Mouse (Mus musculus): Measurements from ENCODE around the gene Gpat2.

Gene Gpat2

DNA sequence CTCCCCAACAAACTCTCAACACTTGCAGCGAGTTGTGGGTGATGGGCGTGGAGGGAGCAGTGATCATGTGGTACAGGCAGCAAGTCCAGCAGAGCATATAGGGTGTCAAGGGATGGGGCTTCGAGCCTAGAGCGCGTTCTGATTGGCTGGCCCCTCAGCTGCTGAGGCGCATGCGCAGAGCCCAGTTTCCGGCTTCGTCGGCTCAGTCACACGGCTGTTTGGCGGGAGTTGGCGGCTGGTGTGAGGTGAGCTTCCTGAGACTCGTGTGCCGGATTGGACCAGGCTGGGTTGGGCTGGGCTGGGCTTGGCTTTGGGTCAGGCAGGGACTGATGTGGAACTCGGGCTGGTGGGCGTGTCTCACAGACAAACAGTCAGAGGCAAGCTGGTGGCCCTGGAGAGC lies at the start of gene Gpat2:
TSS of gene Gpat2 (plus strand) at position 223 of the 400 bp plus-strand sequence.
- no peak for DNase-seq (ENCODE audit: low read depth, low spot score)

DNA sequence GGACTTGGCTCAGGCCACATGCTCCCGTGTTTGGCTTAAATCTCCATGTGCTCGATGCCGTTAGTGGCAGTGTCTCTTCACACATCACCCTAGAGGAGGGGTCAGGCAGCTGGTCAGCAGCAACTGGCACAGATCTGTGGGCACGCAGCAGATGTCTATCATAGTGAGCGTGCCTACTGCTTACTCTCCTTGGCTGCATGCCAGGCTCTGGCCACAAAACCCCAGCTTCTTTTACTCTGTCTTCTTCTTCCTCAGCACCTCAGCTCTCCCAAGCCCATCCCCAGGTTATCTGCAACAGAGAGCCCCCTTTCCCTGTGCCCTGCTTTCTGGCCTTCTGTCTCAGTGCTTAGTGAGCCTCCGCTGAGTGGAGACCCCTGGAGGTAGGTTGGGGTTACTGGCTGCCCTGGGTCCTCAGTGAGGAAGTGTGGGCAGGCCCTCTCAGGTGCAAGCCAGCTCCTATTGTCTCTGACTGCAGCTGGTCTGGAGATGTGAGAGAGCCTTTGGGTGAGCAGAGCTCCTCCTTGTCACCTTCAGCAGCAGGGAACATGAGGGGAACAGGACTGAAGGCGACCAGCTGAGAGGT lies 49.1 kb upstream of the Gpat2 start:
- DNase-seq (ENCODE audit: low read depth, low spot score): no peak

DNA sequence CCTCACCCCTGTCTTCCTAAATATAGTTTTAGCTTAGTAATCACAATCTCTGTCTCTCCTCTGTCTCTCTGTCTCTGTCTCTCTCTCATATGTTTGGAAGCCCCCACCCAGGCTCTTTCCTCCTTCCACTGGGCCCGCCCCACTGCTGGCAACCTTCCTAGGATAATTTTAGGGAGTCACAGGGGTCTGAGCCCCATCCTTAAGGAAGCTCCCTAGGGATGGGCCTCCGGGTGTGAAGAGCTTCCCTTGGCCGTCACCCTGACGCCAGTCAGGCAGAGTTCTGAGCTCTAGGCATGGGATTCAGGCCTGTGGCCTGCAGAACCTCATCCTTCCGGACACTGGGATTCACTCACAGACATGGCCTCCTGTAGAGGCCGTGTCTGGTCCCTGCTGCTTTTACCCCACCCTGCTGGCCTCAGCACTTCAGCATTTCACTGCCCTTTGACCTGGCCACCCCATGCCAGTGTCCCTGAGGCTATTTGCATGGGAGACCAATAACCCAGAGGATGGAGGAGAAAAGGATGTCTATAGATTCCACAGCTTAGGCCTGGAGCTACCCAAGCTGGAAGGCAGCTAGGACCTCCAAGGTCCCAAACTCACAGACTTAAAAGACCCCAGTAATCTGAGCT lies 48.5 kb upstream of the Gpat2 start:
- no peak for DNase-seq (ENCODE audit: low read depth, low spot score)

DNA sequence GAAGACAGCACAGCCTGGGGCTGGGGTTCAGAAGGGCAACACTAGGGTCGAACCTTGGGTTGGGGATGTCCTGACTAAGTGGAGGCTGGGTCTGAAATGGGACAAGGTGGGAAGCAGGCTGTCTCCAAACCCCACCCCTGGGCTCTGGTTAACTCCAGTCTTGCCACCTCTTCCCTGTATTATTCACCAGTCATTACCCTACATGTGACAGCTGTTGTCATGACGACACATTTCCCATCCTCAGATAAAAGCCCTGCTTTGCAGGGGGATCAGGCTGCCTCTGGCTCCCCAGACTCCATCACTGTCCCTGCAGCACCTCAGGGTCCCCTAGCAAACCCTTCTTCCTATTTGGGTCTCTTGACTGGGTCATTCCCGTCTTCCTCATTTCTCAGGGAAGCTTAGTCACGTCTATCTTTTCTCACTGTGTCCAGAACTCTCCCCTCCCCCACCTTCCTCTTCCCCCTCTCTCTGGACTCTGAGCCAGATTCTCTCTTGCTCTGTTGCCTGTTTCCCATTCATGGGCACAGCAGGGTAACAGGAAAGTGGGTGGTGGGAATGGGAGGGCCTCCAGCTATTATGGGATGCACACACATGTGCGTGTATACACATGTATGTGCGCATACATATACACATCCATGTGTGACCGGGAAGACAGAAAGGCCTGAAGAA lies 46.9 kb upstream of the Gpat2 start:
- peak; percentile 24 for DNase-seq (ENCODE audit: low read depth, low spot score)

DNA sequence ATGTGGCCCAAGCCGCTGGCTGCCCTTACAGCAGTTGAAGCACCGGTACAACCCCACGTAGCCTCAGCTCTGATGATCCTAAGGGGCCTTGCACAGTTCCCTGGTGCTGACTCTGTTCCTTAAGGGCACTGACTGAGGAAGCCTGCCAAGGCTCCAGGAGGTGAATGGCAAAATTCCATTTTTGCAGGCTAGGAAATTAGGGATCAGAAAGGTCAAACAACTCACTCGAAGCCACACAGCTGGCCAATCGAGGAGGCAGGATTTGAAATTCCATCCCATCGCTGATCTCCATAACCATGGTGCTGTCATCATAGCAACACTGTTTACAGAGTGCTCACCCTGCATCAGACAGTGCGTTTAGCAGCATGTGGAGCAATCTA lies 46.4 kb upstream of the Gpat2 start:
- no peak for DNase-seq (ENCODE audit: low read depth, low spot score)

DNA sequence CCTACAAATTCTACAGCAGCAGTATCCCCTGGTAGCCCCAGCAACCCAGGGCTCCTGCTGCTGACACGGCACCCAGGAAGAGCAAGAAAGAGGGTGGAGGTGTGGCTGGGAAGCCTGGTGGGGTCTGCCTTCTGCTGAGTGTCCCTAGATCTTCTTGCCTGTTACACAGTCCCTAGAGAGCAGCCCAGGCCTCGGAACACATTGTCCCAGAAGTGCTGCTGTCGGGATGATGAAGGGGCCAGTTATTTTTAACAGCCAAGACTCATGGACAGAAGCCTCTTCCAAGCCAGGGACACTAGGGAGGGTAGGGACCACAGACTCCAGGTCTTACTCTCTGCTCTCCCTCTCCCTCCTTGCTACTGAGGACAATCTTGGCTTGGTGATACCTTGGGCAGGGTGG lies 45.7 kb upstream of the Gpat2 start:
- no peak for DNase-seq (ENCODE audit: low read depth, low spot score)

DNA sequence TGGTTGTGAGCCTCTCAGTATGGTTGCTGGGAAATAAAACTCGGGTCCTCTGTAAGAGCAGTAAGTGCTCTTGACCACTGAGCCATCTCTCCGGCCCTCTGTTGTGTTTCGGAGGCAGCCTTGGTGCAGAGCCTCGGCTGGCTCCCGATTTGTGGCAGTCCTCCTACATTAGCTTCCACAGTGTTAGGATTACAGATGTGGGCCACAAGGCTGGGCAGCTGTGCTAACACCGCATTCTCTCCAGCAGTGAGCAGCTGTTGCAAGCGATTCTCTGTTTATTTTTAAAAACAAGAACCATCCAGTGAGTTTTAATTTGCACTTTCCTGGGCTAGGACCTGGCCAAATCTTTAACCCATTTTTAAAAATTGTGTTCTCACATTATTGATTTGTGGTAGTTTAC lies 41.1 kb upstream of the Gpat2 start:
- no peak for DNase-seq (ENCODE audit: low read depth, low spot score)

DNA sequence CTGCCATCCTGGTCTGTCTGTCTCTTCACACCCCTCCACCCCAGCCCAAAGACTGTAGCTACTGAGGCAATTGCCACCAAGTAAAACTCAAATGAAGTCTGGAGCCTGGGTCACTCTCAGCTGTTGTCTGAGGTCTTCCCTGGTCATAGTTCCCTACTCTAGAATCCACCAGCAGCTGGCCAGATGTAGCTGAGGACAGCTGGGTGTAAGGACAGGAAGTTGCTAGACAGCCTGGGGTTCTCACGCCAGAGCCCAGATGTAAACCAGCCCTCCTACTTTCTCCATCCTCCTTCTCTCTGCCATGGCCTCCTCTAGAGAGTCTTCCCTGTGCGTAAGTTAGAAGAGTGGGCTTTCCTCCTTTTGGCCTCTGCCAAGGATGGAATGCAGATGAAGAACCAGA lies 37.5 kb upstream of the Gpat2 start:
- no peak for DNase-seq (ENCODE audit: low read depth, low spot score)

DNA sequence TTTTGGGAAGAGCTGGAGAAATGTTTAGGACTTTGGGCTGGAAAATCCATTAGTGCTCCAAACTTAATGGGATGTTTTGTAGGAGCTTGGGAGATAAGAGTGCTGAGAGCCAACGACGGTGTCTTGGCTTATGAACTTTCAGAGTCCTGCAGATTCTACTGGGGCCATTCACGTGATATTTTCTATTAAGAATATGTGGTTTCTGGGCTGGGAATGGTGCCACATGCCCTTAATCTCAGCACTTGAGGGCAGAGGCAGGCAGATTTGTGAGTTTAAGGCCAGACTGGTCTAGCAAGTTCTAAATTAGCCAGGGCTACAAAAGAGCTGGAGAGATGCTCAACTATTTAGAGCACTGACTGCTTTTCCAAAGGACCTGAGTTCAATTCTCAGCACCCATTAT lies 34.6 kb upstream of the Gpat2 start:
- DNase-seq (ENCODE audit: low read depth, low spot score): no peak

DNA sequence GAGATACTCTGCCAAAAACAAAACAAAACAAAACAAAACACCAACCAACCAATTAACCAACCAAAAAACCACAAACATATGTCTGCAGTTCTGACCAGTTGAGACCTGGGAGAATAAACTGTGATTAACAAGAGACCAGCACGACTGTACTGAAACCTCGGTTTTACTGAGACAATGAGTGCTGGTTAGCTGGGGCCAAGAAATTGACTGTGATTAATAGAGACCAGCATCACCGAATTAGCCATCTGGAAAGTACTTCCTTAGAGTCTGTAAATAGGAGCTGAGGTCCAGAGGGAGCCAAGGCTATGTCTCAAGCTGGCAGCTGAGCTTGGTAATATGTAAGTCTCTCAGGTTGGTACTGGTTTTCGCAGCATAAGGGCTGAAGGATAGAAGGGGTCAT lies 34.2 kb upstream of the Gpat2 start:
- DNase-seq (ENCODE audit: low read depth, low spot score): no peak

DNA sequence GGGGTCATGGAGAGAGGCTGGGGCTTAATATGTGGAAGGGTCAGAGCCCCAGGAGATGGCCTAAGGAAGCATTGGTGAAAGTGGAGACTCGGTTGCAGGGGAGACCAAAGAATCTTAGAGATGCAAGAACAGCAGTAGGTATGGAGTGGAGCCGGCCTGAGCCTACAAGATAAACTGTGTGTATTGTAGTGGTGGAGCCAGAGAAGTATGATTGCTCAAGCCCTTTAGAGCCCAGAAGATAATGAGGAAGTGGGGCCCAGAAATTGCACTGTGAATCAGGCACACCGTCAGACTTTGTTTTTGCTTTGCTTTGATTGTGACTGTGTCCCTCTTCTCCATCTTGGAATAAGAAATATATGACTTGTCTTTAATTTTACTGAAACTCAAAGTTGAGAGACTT lies 33.7 kb upstream of the Gpat2 start:
- DNase-seq (ENCODE audit: low read depth, low spot score): no peak

DNA sequence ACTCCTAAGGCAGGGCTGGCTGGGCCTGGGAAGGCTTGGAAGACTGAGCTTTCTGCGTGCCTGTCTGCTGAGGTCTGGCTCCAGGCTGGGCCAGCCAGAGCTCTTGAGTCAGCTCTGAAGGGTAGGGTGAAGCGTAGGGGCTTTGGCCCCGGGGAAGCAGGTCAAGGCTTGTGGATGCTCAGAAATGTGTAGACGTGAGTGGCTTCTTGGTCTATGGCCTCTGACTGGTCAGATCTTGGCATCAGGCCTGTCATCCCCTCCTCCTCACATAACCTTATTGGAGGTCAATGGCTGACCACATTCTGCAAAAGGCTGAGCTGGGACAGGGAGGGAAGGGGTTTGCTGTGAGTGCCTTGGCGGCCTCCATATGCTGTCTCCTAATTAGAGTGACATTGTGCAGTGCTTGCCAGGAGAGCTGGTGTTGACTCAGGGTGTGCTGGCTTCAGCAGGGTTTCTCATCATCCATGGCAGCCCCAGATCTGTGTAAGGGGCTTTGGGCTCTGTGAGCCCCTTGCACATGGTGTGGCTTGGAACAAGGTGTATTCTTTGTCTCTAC lies 30.3 kb upstream of the Gpat2 start:
- DNase-seq (ENCODE audit: low read depth, low spot score): no peak

DNA sequence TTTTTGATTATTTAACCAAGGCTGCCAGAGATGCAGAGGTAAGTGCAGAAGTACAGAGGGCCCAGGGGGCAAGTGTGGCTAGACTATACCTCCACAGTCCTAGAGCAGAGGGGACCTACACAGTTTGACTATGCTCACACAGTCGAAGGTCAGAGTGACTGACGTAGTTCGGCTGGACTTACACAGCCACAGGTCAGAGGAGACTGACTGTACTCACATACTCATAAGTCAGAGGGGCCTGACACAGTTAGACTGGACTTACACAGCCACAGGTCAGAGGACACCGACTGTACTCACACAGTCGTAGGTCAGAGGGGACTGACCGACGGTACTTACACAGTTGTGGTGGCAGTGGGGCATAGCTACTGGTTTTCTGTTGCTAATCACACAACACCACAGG lies 26.3 kb upstream of the Gpat2 start:
- no peak for DNase-seq (ENCODE audit: low read depth, low spot score)

DNA sequence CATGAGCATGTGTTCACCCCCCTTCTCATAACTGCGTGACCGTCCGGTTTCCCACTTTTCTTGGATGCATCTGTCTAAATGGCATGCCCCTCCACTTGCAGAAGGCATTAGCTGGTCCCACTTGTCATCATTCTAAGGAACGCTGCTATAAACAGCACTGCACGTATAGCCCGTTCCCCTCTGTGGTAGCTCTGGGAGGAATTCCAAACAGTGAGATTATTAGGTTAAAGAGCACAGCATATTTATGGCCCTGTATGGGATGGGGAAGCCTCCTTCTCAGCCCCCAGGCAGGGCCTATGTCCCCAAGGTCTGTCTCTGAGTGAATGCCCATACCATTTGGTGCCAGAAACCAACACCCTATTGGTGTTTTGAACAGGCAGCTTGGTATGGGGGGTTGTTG lies 13.9 kb upstream of the Gpat2 start:
- DNase-seq (ENCODE audit: low read depth, low spot score): no peak

DNA sequence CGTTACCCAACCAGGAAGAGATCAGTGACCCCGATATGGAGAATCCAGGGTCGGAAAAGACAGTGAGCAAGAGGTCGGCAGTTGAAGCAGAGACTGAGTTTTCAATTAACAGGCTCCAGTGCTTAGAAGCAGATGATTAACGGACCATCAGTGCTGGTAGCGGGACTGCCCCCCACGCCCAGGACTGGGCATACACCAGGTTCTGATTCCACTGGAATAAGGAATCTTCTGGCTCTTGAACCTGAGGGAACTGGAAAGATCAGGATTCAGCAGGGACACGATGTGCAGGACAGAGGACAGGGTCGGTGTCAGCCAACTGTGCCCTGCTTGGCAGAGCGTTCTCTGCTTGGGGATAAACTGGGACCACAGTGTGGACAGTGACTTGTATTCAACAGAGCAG lies 9.2 kb upstream of the Gpat2 start:
- no peak for DNase-seq (ENCODE audit: low read depth, low spot score)

DNA sequence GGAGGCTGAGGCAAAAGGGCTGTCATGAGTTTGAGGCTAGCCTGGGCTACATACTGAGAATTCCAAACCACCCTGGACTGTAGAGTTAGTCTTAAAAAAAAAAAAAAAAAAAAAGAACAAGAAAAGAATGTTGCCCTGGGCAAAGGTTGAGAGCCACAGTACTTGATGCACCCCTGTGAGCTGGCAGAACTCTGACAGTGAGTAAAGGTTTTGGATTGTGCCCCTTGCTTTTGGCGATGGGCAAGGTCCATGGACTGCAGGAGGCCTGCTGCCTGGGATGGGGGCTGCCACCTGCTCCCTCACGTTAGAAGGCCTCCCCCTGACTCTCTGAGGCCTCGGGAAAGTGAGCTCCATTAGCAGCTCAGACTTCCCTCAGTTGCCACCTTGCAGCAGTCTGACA lies 8.3 kb upstream of the Gpat2 start:
- no peak for DNase-seq (ENCODE audit: low read depth, low spot score)

DNA sequence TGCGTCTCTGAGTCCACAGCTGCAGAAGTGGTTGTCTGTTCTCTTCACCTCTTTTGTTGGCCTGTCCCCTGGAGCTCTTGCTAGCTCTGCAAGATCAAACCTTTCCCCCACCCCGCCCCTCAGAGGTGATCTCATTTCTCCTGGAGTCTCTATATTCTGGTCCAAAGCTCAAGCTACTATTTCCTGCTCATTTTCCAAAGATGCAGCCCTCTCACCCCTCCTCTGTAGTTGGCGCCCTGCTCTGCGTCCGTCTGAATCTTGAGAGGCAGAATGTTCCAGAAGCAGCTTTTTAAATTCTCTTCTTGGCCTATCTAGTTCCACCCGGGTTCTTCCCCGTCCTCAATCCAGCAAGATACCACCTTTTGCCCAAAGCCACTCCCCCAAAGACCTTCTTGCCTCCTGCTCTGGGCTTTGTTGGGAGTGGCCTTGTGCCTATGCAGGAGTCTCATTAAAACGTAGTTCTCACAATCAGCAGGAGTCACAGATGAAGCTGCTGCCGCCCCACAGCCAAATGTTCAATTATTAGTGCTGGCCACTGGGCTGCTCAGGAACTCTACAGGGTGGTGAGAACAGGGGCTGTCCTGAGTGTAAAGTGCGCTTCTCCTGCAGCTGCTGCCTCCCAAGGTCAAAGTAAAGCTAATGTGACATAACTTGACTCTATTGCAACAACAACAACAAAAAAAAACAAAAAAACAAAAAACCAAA lies 6.6 kb upstream of the Gpat2 start:
- no peak for DNase-seq (ENCODE audit: low read depth, low spot score)

DNA sequence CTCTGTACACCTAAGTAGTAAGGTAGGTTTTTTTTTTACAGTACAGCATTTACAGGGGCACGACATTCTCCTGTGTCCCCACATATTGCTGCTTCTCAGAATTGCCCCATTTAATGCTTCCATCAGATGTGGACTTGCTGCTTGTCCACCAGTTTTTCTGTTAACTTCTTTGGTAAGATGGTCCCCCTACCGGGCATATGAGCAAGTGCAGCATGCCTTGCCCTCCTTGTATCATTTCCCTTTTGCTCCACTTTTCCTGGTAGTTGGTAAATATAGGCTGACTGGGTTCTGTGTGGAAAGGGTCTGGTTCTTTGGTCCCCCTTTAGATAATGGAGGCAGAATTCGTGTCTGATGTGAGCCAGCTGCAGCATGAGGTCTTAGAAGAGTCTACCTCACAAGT lies 5.2 kb downstream of the Gpat2 start:
- peak; percentile 69 for DNase-seq (ENCODE audit: low read depth, low spot score)

DNA sequence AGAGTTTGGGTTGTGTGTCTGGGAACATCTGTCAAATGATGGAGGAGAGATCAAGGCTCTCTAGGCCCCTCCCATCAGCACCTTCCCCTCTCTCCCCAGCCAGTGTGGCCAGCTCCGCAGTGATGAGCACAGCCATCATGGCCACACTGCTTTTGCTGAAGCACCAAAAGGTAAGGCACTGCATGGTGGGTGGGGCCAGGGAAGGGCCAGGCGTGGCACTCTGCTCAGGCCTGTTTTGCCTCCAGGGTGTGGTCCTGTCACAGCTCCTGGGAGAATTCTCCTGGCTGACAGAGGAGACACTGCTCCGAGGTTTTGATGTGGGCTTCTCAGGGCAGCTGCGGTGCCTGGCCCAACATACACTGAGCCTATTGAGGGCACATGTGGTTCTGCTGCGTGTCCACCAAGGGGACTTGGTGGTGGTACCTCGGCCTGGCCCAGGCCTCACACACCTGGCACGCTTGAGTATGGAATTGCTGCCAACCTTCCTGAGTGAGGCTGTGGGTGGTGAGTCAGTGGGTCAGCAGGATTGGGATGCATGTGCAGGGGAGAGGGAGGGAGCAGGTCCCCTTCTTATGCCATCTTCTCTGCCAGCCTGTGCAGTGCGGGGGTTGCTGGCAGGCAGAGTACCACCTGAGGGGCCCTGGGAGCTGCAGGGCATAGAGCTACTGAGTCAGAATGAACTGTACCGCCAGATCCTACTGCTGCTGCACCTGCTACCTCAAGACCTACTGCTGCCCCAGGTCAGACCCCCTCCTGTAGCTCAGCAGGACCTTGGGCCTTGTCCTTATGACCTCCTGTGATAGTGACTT lies 8.7 kb downstream of the Gpat2 start:
- no peak for DNase-seq (ENCODE audit: low read depth, low spot score)

DNA sequence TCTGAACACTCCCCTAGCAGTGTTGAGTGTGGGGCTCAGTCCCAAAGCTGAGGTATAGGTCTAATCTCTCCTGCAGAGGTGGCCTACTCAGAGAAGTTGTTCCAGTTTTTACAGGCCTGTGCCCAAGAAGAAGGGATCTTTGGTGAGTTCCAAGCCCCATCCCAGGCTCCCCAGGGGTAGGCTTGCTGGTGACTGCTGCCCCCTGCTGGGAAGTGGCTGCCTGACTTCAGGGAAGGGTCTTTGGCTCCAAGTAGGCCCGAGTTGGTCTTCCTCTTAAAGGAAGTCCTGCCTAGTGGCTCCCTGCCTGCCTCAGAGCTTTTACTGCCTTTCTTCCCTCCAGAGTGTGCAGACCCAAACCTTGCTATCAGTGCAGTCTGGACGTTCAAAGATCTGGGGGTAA lies 10.1 kb downstream of the Gpat2 start:
- DNase-seq (ENCODE audit: low read depth, low spot score): peak; percentile 25

DNA sequence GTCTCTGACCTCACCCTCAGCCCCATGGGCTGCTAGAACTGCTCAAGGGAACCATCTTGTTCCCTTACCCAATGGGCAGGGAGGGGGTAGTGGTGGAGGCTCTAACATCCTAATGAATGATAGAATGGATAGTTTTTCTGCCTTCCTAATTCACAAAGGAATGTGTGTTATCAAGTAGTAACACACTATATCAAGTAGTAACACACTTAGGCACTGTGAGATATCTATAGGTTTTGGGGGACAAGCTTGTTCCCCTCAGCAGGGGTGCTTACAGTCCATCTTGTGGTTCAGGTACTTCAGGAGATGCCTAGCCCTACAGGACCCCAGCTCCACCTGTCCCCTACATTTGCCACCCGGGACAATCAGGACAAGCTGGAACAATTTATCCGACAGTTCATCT lies 10.6 kb downstream of the Gpat2 start:
- DNase-seq (ENCODE audit: low read depth, low spot score): no peak

DNA sequence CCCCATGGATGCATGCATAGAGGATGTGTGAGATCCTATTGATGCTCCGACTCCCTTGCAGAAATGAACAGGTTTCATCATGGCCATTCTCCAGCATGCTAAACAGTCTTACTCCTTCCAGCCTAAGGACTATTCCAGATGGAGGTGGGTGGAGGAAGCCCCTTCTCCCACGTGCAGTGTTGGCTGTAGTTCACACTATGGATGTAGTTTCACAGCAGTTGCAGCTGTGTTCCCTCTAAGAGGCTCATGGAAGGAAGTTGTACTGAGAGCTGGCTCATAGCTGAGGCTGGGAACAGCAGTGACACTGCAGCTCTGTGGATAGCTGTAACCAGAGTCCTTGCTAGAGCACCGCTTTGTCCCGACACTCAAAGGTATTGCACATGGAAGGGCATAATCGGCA lies 12.7 kb downstream of the Gpat2 start:
- DNase-seq (ENCODE audit: low read depth, low spot score): peak; percentile 74
